Mouse (Mus musculus): ENCODE measurements around the gene Ntn3.

GRCm38 (mm10) chr17:24170729-24171128 lies 38.6 kb downstream of the Ntn3 start:
- TF ChIP-seq CTCF (IDR thresholded peaks at IDR 0.05; ENCODE audit: borderline replicate concordance, insufficient read depth, low read length) (no peak), POLR2A (IDR thresholded peaks at IDR 0.05; ENCODE audit: low read depth, low read length) (no peak)
